Mouse (Mus musculus) erythroblast, embryonic 14.5 days (primary cell): ENCODE results near the gene Gpm6a.

ENCODE experiments used
- GATA1 ChIP-seq: IDR thresholded peaks from 2 replicates; pipeline ENCODE4 v1.6.1; 2012; ENCODE audit warnings: low read length, inconsistent platforms, mixed read lengths
- TAL1 ChIP-seq: IDR thresholded peaks from 3 replicates; pipeline ENCODE4 v1.6.1; 2012; ENCODE audit warnings: low read length, inconsistent platforms, mixed read lengths

DNA sequence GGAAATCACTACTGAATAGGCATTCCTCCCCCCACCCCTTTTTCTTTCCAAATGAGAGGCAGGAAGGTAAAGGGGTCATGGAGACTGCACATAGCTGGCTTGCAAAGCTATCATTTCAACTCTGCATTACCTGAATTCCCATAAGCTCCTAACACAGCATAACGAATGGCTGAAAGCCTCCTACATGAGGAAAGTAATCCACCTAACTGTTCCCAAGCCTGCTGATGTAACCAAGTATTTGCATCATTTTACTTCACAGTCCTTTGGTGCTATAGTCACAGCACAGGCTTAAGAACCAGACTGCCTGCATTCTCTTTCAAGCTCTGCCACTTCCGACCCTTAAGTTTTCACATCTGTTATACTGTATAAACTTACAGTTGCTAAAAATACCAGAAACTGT lies 22.3 kb upstream of the Gpm6a start:
- TF ChIP-seq GATA1 (no peak), TAL1 (no peak)
